Mouse (Mus musculus) limb, embryonic 13.5 days (tissue): ENCODE data around the gene Lrrc59. TPM values are rescaled to one million over a fixed set of nuclear protein-coding genes. Genes with fewer than 3 reads are reported as not detected.

Experiments
- ATAC-seq: fragments of 200-750 bp; cut with Nextera tagmentation; 2 replicates; pipeline ENCODE4 v1.8.0; 2017; ENCODE audit warnings: low read depth, moderate number of reproducible peaks, moderate TSS enrichment; ENCODE audit not compliant: low FRiP score
- H3K27ac ChIP-seq: fragments of 300-500 bp; sonication (generic); 2 replicates; pipeline ENCODE4 v1.5.1; 2015; ENCODE audit warnings: inconsistent platforms, mild to moderate bottlenecking, moderate library complexity
- H3K27me3 ChIP-seq: fragments of 300-500 bp; sonication (generic); 2 replicates; pipeline ENCODE4 v1.6.1; 2015; ENCODE audit warnings: mild to moderate bottlenecking, inconsistent platforms
- H3K36me3 ChIP-seq: fragments of 300-500 bp; sonication (generic); 2 replicates; pipeline ENCODE4 v1.6.1; 2015; ENCODE audit warnings: inconsistent platforms, mild to moderate bottlenecking, moderate library complexity
- H3K4me1 ChIP-seq: fragments of 300-500 bp; sonication (generic); 2 replicates; pipeline ENCODE4 v1.6.1; 2015; ENCODE audit warnings: inconsistent platforms
- H3K4me2 ChIP-seq: fragments of 300-500 bp; sonication (generic); replicated peaks from 2 replicates; pipeline ENCODE4 v1.6.1; 2015; ENCODE audit warnings: inconsistent platforms, mild to moderate bottlenecking, moderate library complexity
- H3K4me3 ChIP-seq: fragments of 300-500 bp; sonication (generic); 2 replicates; pipeline ENCODE4 v1.5.1; 2015; ENCODE audit warnings: moderate library complexity, mild to moderate bottlenecking, inconsistent platforms
- H3K9ac ChIP-seq: fragments of 300-500 bp; sonication (generic); 2 replicates; pipeline ENCODE4 v1.6.1; 2015; ENCODE audit warnings: mild to moderate bottlenecking, inconsistent platforms
- H3K9me3 ChIP-seq: fragments of 300-500 bp; sonication (generic); 2 replicates; pipeline ENCODE4 v1.6.1; 2016; ENCODE audit warnings: inconsistent platforms
- WGBS: fragments of 180-500 bp; shearing (Covaris S2); methylation state at CpG from one replicate; pipeline ENCODE4 v1.1.7; 2015; 5-methylcytosine and 5-hydroxymethylcytosine counted together
- polyA plus RNA-seq: library from polyadenylated mRNA; unstranded; fragments of >200 nt; fragmentation: Nextera tagmentation; extraction: Ambion mirVana; gene quantifications from 2 replicates; pipeline ENCODE4 v1.2.1, GENCODE M21; 2015

Lrrc59 gene
- polyA plus RNA-seq = 225 and 240 TPM in 2 replicates

GRCm38 (mm10) chr11:94629199-94629883 lies at the start of gene Lrrc59:
Gene Lrrc59, plus strand, starts transcription at chr11:94629767.
- no peaks in the 10 kb centered on the region for H3K27me3 ChIP-seq
- no peaks in the 10 kb centered on the region for H3K9me3 ChIP-seq
- peaks cover 13% of the 10 kb centered on the region for H3K4me1 ChIP-seq
- peak within 1 kb of the TSS; percentile 90 for H3K9ac ChIP-seq
- peak within 1 kb of the TSS; percentile 72 for H3K27ac ChIP-seq
- peaks cover 32% of the 10 kb centered on the region for H3K36me3 ChIP-seq
- H3K4me2 ChIP-seq = peak within 1 kb of the TSS; percentile 92
- ATAC-seq = peak; percentile 96
- WGBS = 5% methylated on average over 32 of the region's 41 CpGs
- peak within 1 kb of the TSS; percentile 99 for H3K4me3 ChIP-seq

- Histone ChIP-seq H3K9ac (no peak overlapping the region), H3K4me1 (peaks cover 12% of the 10 kb centered on the region), H3K4me2 (no peak overlapping the region), H3K36me3 (peaks cover 10% of the 10 kb centered on the region; the same call in 1 of the 2 replicates), H3K9me3 (no peaks in the 10 kb centered on the region), H3K27ac (no peak overlapping the region), H3K27me3 (no peaks in the 10 kb centered on the region), H3K4me3 (no peak overlapping the region)
- no peak for ATAC-seq
- WGBS = 90% methylated on average over 5 of the region's 5 CpGs
Observed at GRCm38 (mm10) chr11:94580111-94580740, 49.3 kb upstream of the Lrrc59 start.

- Histone ChIP-seq H3K9ac (no peak overlapping the region), H3K4me1 (peaks cover 11% of the 10 kb centered on the region), H3K4me3 (no peak overlapping the region), H3K9me3 (no peaks in the 10 kb centered on the region), H3K27ac (peak overlapping the region; percentile 22; the same call in 1 of the 2 replicates), H3K27me3 (no peaks in the 10 kb centered on the region), H3K36me3 (no peaks in the 10 kb centered on the region), H3K4me2 (no peak overlapping the region)
- 48% methylated on average over 9 of the region's 9 CpGs for WGBS
- ATAC-seq = peak; percentile 78
Observed at GRCm38 (mm10) chr11:94585091-94585490, 44.5 kb upstream of the Lrrc59 start.

- Histone ChIP-seq H3K27ac (no peak overlapping the region), H3K36me3 (no peaks in the 10 kb centered on the region), H3K4me3 (no peak overlapping the region), H3K4me2 (no peak overlapping the region), H3K4me1 (peaks cover 23% of the 10 kb centered on the region), H3K9me3 (no peaks in the 10 kb centered on the region), H3K27me3 (no peaks in the 10 kb centered on the region), H3K9ac (no peak overlapping the region)
- ATAC-seq = no peak
- 78% methylated on average over 6 of the region's 6 CpGs for WGBS
Observed at GRCm38 (mm10) chr11:94587511-94587910, 42.1 kb upstream of the Lrrc59 start.

- 76% methylated on average over 7 of the region's 7 CpGs for WGBS
- H3K27me3 ChIP-seq = no peaks in the 10 kb centered on the region
- peaks cover 3% of the 10 kb centered on the region; the same call in 1 of the 2 replicates for H3K36me3 ChIP-seq
- H3K4me3 ChIP-seq = no peak overlapping the region
- no peak overlapping the region for H3K4me2 ChIP-seq
- H3K27ac ChIP-seq = no peak overlapping the region
- peaks cover 21% of the 10 kb centered on the region for H3K4me1 ChIP-seq
- no peak overlapping the region for H3K9ac ChIP-seq
- ATAC-seq = no peak
- no peaks in the 10 kb centered on the region for H3K9me3 ChIP-seq
Observed at GRCm38 (mm10) chr11:94596311-94596852, 33.2 kb upstream of the Lrrc59 start.

- WGBS = 73% methylated on average over 4 of the region's 4 CpGs
- no peak for ATAC-seq
- H3K4me2 ChIP-seq = no peak overlapping the region
- no peak overlapping the region for H3K27ac ChIP-seq
- H3K9ac ChIP-seq = no peak overlapping the region
- peaks cover 3% of the 10 kb centered on the region; the same call in 1 of the 2 replicates for H3K36me3 ChIP-seq
- H3K9me3 ChIP-seq = no peaks in the 10 kb centered on the region
- H3K4me1 ChIP-seq = peaks cover 21% of the 10 kb centered on the region
- H3K27me3 ChIP-seq = no peaks in the 10 kb centered on the region
- H3K4me3 ChIP-seq = no peak overlapping the region
Observed at GRCm38 (mm10) chr11:94597319-94597718, 32.2 kb upstream of the Lrrc59 start.

GRCm38 (mm10) chr11:94598437-94599120 lies 31.0 kb upstream of the Lrrc59 start:
- Histone ChIP-seq H3K27me3 (no peaks in the 10 kb centered on the region), H3K4me1 (peaks cover 22% of the 10 kb centered on the region), H3K9ac (no peak overlapping the region), H3K4me2 (no peak overlapping the region), H3K9me3 (no peaks in the 10 kb centered on the region), H3K4me3 (no peak overlapping the region), H3K36me3 (peaks cover 3% of the 10 kb centered on the region; the same call in 1 of the 2 replicates), H3K27ac (no peak overlapping the region)
- no peak for ATAC-seq
- WGBS = 70% methylated on average over 6 of the region's 6 CpGs

- Histone ChIP-seq H3K4me1 (peaks cover 22% of the 10 kb centered on the region), H3K27ac (no peak overlapping the region), H3K9ac (no peak overlapping the region), H3K4me3 (peak overlapping the region; percentile 64; the same call in 1 of the 2 replicates), H3K9me3 (no peaks in the 10 kb centered on the region), H3K27me3 (no peaks in the 10 kb centered on the region), H3K36me3 (peaks cover 3% of the 10 kb centered on the region; the same call in 1 of the 2 replicates), H3K4me2 (peak overlapping the region; percentile 78)
- WGBS = 94% methylated on average over 7 of the region's 7 CpGs
- no peak for ATAC-seq
Observed at GRCm38 (mm10) chr11:94600447-94600846, 29.1 kb upstream of the Lrrc59 start.

- Histone ChIP-seq H3K9ac (peak within 1 kb of the TSS; percentile 77), H3K4me1 (peaks cover 22% of the 10 kb centered on the region), H3K27me3 (no peaks in the 10 kb centered on the region), H3K27ac (peak within 1 kb of the TSS; percentile 70), H3K4me2 (peak within 1 kb of the TSS; percentile 78), H3K9me3 (no peaks in the 10 kb centered on the region), H3K4me3 (peak within 1 kb of the TSS; percentile 64), H3K36me3 (no peaks in the 10 kb centered on the region)
- ATAC-seq = peak; percentile 85
- WGBS = 3% methylated on average over 43 of the region's 52 CpGs
Observed at GRCm38 (mm10) chr11:94601321-94602281, 28.0 kb upstream of the Lrrc59 start, which contains the start of gene Acsf2. Gene Acsf2, minus strand, starts transcription at chr11:94601871.

GRCm38 (mm10) chr11:94602356-94602955 lies 27.1 kb upstream of the Lrrc59 start:
- no peaks in the 10 kb centered on the region for H3K27me3 ChIP-seq
- peak overlapping the region; percentile 77 for H3K9ac ChIP-seq
- 65% methylated on average over 11 of the region's 11 CpGs for WGBS
- H3K4me2 ChIP-seq = peak overlapping the region; percentile 78
- peaks cover 22% of the 10 kb centered on the region for H3K4me1 ChIP-seq
- peak overlapping the region; percentile 64 for H3K4me3 ChIP-seq
- ATAC-seq = 0 out of 2 replicates have a peak, but pooled peaks have one; percentile 9
- H3K9me3 ChIP-seq = no peaks in the 10 kb centered on the region
- no peak overlapping the region for H3K27ac ChIP-seq
- no peaks in the 10 kb centered on the region for H3K36me3 ChIP-seq
